Mouse (Mus musculus) ES-Bruce4 (cell line): ENCODE data around the gene Olfr1484.

ENCODE experiments used
- CTCF ChIP-seq: IDR thresholded peaks from one replicate; pipeline ENCODE4 v1.8.1; 2011; ENCODE audit warnings: low read depth, low read length
- EP300 ChIP-seq: IDR thresholded peaks from 2 replicates; pipeline ENCODE4 v1.6.1; 2011; ENCODE audit warnings: low read depth, low read length; ENCODE audit not compliant: insufficient read depth
- POLR2A ChIP-seq: IDR thresholded peaks from one replicate; pipeline ENCODE4 v1.8.1; 2011; ENCODE audit warnings: low read length; ENCODE audit not compliant: insufficient read depth

GRCm38 (mm10) chr19:13583211-13583610 is at the start of gene Olfr1484:
- TF ChIP-seq CTCF (no peak), POLR2A (no peak), EP300 (no peak)
